In genomic region chr3:50678611-50678988, GRCm38 (mm10) we compare ENCODE assay signal across 19 mouse cellular contexts.
DNase-seq lines count a peak whose midpoint lies in the region; ATAC-seq lines count a peak whose summit lies in the region.
"Had no signal": no experiment of that assay in that cellular context is flagged by ENCODE, and none has a peak within 500 bp of the region (broad histone marks: within the 10 kb centered on the region; RNA-seq: fewer than 3 reads in every experiment).

No protein-coding gene starts in this region.

- DNase-seq in embryonic facial prominence, embryonic 11.5 days (ENCODE audit: low spot score), result no peak
- DNase-seq in embryonic facial prominence, embryonic 10.5 days (ENCODE audit: low spot score), result no peak
- DNase-seq in hindbrain, embryonic 14.5 days (ENCODE audit: low spot score), result no peak
- DNase-seq in midbrain, embryonic 14.5 days, result no peak
- DNase-seq in kidney, adult 9 months, result no peak
- DNase-seq in left cerebral cortex, postnatal 14 days (ENCODE audit: low spot score in 2 of 2), result no peak
- DNase-seq: cerebellum, adult 11 months; cerebellum, postnatal 25 days; gastrocnemius, postnatal 25 days; kidney, adult 18-20 months; lung, adult 2 months; lung, postnatal 36 days; right cerebral cortex, postnatal 4 days; thymus, postnatal 36 days had no signal

- H3K4me2 ChIP-seq in embryonic facial prominence, embryonic 11.5 days (ENCODE audit: low read depth, low read length), result peak overlapping the region; percentile 4; the same call in 1 of the 2 replicates
- H3K4me2 ChIP-seq in embryonic facial prominence, embryonic 12.5 days (replicated peaks), result peak overlapping the region; percentile 3
- H3K4me2 ChIP-seq in hindbrain, embryonic 14.5 days (replicated peaks), result 0 out of 2 replicates have a peak overlapping the region, but pooled peaks have one; percentile 25
- 0 out of 2 replicates have a peak overlapping the region, but pooled peaks have one; percentile 30 for H3K4me2 ChIP-seq in midbrain, embryonic 14.5 days (ENCODE audit: low read length)
- H3K4me2 ChIP-seq in liver, embryonic 12.5 days, result no peak overlapping the region

- intact Hi-C loops in left cerebral cortex, postnatal 14 days (cut with DNase I), result no loop called here

- no peaks in the 10 kb centered on the region for H3K36me3 ChIP-seq in embryonic facial prominence, embryonic 11.5 days (replicated peaks; ENCODE audit: control insufficient read depth, insufficient read depth, low read depth, low read length)
- no peaks in the 10 kb centered on the region for H3K36me3 ChIP-seq in embryonic facial prominence, embryonic 10.5 days (replicated peaks)
- no peaks in the 10 kb centered on the region for H3K36me3 ChIP-seq in embryonic facial prominence, embryonic 12.5 days
- H3K36me3 ChIP-seq in hindbrain, embryonic 14.5 days (replicated peaks; ENCODE audit: control insufficient read depth, insufficient read depth), result no peaks in the 10 kb centered on the region
- no peaks in the 10 kb centered on the region for H3K36me3 ChIP-seq in midbrain, embryonic 14.5 days (ENCODE audit: control insufficient read depth, insufficient read depth, low read length)
- H3K36me3 ChIP-seq in liver, embryonic 12.5 days, result no peaks in the 10 kb centered on the region
- H3K36me3 ChIP-seq: forebrain, embryonic 10.5 days; G1E had no signal

- WGBS in embryonic facial prominence, embryonic 11.5 days, result 26% methylated on average over 5 of the region's 5 CpGs
- WGBS in embryonic facial prominence, embryonic 10.5 days, result 35% methylated on average over 5 of the region's 5 CpGs
- 17% methylated on average over 5 of the region's 5 CpGs for WGBS in embryonic facial prominence, embryonic 12.5 days
- WGBS in hindbrain, embryonic 14.5 days, result 21% methylated on average over 5 of the region's 5 CpGs
- 33% methylated on average over 5 of the region's 5 CpGs for WGBS in midbrain, embryonic 14.5 days
- WGBS in liver, embryonic 12.5 days (ENCODE audit: insufficient replicate concordance), result 50% methylated on average over 5 of the region's 5 CpGs

- no peaks in the 10 kb centered on the region for H3K27me3 ChIP-seq in embryonic facial prominence, embryonic 11.5 days (ENCODE audit: control insufficient read depth, insufficient read depth, low read length)
- no peaks in the 10 kb centered on the region for H3K27me3 ChIP-seq in embryonic facial prominence, embryonic 10.5 days (replicated peaks; ENCODE audit: low read depth, poor library complexity, severe bottlenecking)
- H3K27me3 ChIP-seq in embryonic facial prominence, embryonic 12.5 days, result no peaks in the 10 kb centered on the region
- no peaks in the 10 kb centered on the region for H3K27me3 ChIP-seq in hindbrain, embryonic 14.5 days (ENCODE audit: control insufficient read depth, insufficient read depth, low read length)
- H3K27me3 ChIP-seq in midbrain, embryonic 14.5 days (ENCODE audit: control insufficient read depth, insufficient read depth, low read length), result no peaks in the 10 kb centered on the region
- H3K27me3 ChIP-seq in liver, embryonic 12.5 days (replicated peaks), result no peaks in the 10 kb centered on the region

- no peak overlapping the region for H3K27ac ChIP-seq in embryonic facial prominence, embryonic 11.5 days (replicated peaks; ENCODE audit: low read depth, low read length)
- H3K27ac ChIP-seq in embryonic facial prominence, embryonic 10.5 days (replicated peaks), result no peak overlapping the region
- no peak overlapping the region for H3K27ac ChIP-seq in embryonic facial prominence, embryonic 12.5 days
- H3K27ac ChIP-seq in hindbrain, embryonic 14.5 days, result peak overlapping the region; percentile 67; the same call in 1 of the 2 replicates
- H3K27ac ChIP-seq in midbrain, embryonic 14.5 days (replicated peaks; ENCODE audit: low read depth, low read length), result peak overlapping the region; percentile 71
- no peak overlapping the region for H3K27ac ChIP-seq in liver, embryonic 12.5 days

- no peaks in the 10 kb centered on the region for H3K9me3 ChIP-seq in embryonic facial prominence, embryonic 11.5 days (replicated peaks; ENCODE audit: control insufficient read depth, low read length)
- H3K9me3 ChIP-seq in embryonic facial prominence, embryonic 10.5 days, result no peaks in the 10 kb centered on the region
- H3K9me3 ChIP-seq in embryonic facial prominence, embryonic 12.5 days, result no peaks in the 10 kb centered on the region
- no peaks in the 10 kb centered on the region for H3K9me3 ChIP-seq in hindbrain, embryonic 14.5 days (ENCODE audit: control insufficient read depth, low read length)
- no peaks in the 10 kb centered on the region for H3K9me3 ChIP-seq in midbrain, embryonic 14.5 days (ENCODE audit: control insufficient read depth, low read length)
- no peaks in the 10 kb centered on the region for H3K9me3 ChIP-seq in liver, embryonic 12.5 days (replicated peaks)
- H3K9me3 ChIP-seq: forebrain, embryonic 10.5 days had no signal

- no peak for ATAC-seq in embryonic facial prominence, embryonic 11.5 days (replicated peaks; ENCODE audit: insufficient number of reproducible peaks, low FRiP score, low TSS enrichment, low read depth)
- no peak; the same call in 1 of the 2 replicates for ATAC-seq in embryonic facial prominence, embryonic 12.5 days (ENCODE audit: insufficient number of reproducible peaks, insufficient read depth, low FRiP score, low TSS enrichment)
- peak; percentile 49 for ATAC-seq in hindbrain, embryonic 14.5 days (ENCODE audit: low FRiP score)
- ATAC-seq in midbrain, embryonic 14.5 days (ENCODE audit: low FRiP score, low TSS enrichment), result peak; percentile 68; the same call in 1 of the 2 replicates
- ATAC-seq in liver, embryonic 12.5 days, result no peak
- ATAC-seq: CD4-positive, CD25-positive, alpha-beta regulatory T cell, adult 4 months had no signal

- no peaks in the 10 kb centered on the region for H3K4me1 ChIP-seq in embryonic facial prominence, embryonic 11.5 days (ENCODE audit: control insufficient read depth, insufficient read depth, low read length)
- peaks cover 24% of the 10 kb centered on the region for H3K4me1 ChIP-seq in embryonic facial prominence, embryonic 10.5 days
- H3K4me1 ChIP-seq in embryonic facial prominence, embryonic 12.5 days, result peaks cover 16% of the 10 kb centered on the region; the same call in 1 of the 2 replicates
- peaks cover 21% of the 10 kb centered on the region for H3K4me1 ChIP-seq in hindbrain, embryonic 14.5 days (replicated peaks; ENCODE audit: control insufficient read depth, insufficient read depth, low read length)
- peaks cover 17% of the 10 kb centered on the region for H3K4me1 ChIP-seq in midbrain, embryonic 14.5 days (ENCODE audit: control insufficient read depth, insufficient read depth, low read length)
- no peaks in the 10 kb centered on the region for H3K4me1 ChIP-seq in liver, embryonic 12.5 days

- no peak overlapping the region for H3K4me3 ChIP-seq in embryonic facial prominence, embryonic 11.5 days (ENCODE audit: low read depth, low read length)
- H3K4me3 ChIP-seq in embryonic facial prominence, embryonic 10.5 days, result no peak overlapping the region
- no peak overlapping the region for H3K4me3 ChIP-seq in embryonic facial prominence, embryonic 12.5 days
- H3K4me3 ChIP-seq in hindbrain, embryonic 14.5 days (replicated peaks; ENCODE audit: low read length), result no peak overlapping the region
- no peak overlapping the region for H3K4me3 ChIP-seq in midbrain, embryonic 14.5 days (replicated peaks; ENCODE audit: low read depth, low read length)
- no peak overlapping the region for H3K4me3 ChIP-seq in liver, embryonic 12.5 days
- H3K4me3 ChIP-seq: forebrain, embryonic 10.5 days had no signal

- no peak overlapping the region for H3K9ac ChIP-seq in embryonic facial prominence, embryonic 11.5 days (replicated peaks; ENCODE audit: low read length)
- no peak overlapping the region for H3K9ac ChIP-seq in embryonic facial prominence, embryonic 12.5 days
- H3K9ac ChIP-seq in hindbrain, embryonic 14.5 days, result no peak overlapping the region
- no peak overlapping the region for H3K9ac ChIP-seq in midbrain, embryonic 14.5 days (replicated peaks; ENCODE audit: low read length)
- no peak overlapping the region for H3K9ac ChIP-seq in liver, embryonic 12.5 days

Comparison
In these comparisons a context has a peak if more than half of its experiments do, and no peak if none do; other contexts are left out.
1. ATAC-seq: peak in hindbrain, embryonic 14.5 days (single experiment) and midbrain, embryonic 14.5 days (single experiment); none in embryonic facial prominence, embryonic 11.5 days (single experiment), embryonic facial prominence, embryonic 12.5 days (single experiment) and liver, embryonic 12.5 days (single experiment).
2. H3K27ac ChIP-seq: peak in hindbrain, embryonic 14.5 days (single experiment) and midbrain, embryonic 14.5 days (single experiment); none in embryonic facial prominence, embryonic 11.5 days (single experiment), embryonic facial prominence, embryonic 10.5 days (single experiment), embryonic facial prominence, embryonic 12.5 days (single experiment) and liver, embryonic 12.5 days (single experiment).